Mouse (Mus musculus) kidney, embryonic 16.5 days (tissue): ENCODE measurements around the gene Glul. TPM values are rescaled to one million over a fixed set of nuclear protein-coding genes. Genes with fewer than 3 reads are reported as not detected.

Experiments
- ATAC-seq: fragments of 200-750 bp; cut with Nextera tagmentation; 2 replicates; pipeline ENCODE4 v1.8.0; 2017; ENCODE audit warnings: moderate TSS enrichment; ENCODE audit not compliant: low FRiP score, low TSS enrichment
- H3K27ac ChIP-seq: fragments of 300-500 bp; sonication (generic); 2 replicates; pipeline ENCODE4 v1.5.1; 2014; ENCODE audit warnings: low read length
- H3K27me3 ChIP-seq: fragments of 300-500 bp; sonication (generic); 2 replicates; pipeline ENCODE4 v1.6.1; 2014; ENCODE audit warnings: low read length, control low read depth, mixed read lengths; ENCODE audit not compliant: insufficient read depth
- H3K36me3 ChIP-seq: fragments of 300-500 bp; sonication (generic); 2 replicates; pipeline ENCODE4 v1.6.1; 2014; ENCODE audit warnings: low read length, control low read depth, mixed read lengths; ENCODE audit not compliant: insufficient read depth
- H3K4me1 ChIP-seq: fragments of 300-500 bp; sonication (generic); 2 replicates; pipeline ENCODE4 v1.6.1; 2014; ENCODE audit warnings: low read length, control low read depth, mixed read lengths; ENCODE audit not compliant: insufficient read depth
- H3K4me2 ChIP-seq: fragments of 300-500 bp; sonication (generic); replicated peaks from 2 replicates; pipeline ENCODE4 v1.6.1; 2014; ENCODE audit warnings: low read depth, low read length
- H3K4me3 ChIP-seq: fragments of 300-500 bp; sonication (generic); 2 replicates; pipeline ENCODE4 v1.5.1; 2014; ENCODE audit warnings: mild to moderate bottlenecking, low read length
- H3K9ac ChIP-seq: fragments of 300-500 bp; sonication (generic); replicated peaks from 2 replicates; pipeline ENCODE4 v1.6.1; 2014; ENCODE audit warnings: low read length
- H3K9me3 ChIP-seq: fragments of 300-500 bp; sonication (generic); 2 replicates; pipeline ENCODE4 v1.6.1; 2016; ENCODE audit warnings: low read length, control low read depth
- WGBS: fragments of 180-500 bp; shearing (Covaris S2); extraction: QIAGEN DNeasy Blood & Tissue Kit; methylation state at CpG from one replicate; pipeline ENCODE4 v1.1.7; 2014; 5-methylcytosine and 5-hydroxymethylcytosine counted together
- polyA plus RNA-seq: library from polyadenylated mRNA; unstranded; fragments of >200 nt; fragmentation: Nextera tagmentation; extraction: Ambion mirVana; gene quantifications from 2 replicates; pipeline ENCODE4 v1.2.1, GENCODE M21; 2015

Gene Glul
- polyA plus RNA-seq, 1 experiment from 2014 or later: 176 TPM

DNA sequence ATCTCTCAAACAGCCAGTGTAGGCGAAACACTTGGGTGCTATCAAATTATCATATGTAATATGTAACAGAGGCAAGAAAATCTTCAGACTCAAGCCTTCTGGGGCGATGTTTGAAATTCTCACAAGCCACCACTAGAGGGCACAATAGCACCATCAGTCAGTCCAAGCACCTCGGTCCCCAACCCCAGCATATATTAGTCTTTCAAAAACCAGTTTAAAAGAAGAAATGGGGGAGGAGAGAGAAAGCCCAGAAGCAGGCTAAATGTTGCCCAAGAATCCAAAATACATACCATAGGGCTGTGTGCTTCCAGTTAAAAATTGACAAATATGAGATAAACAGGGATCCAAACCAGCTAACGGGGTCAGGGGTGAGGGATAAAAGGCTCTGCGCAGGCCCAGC, 4.8 kb upstream of the Glul start:
- no peaks in the 10 kb centered on the region for H3K4me1 ChIP-seq
- no peaks in the 10 kb centered on the region for H3K36me3 ChIP-seq
- no peak overlapping the region for H3K27ac ChIP-seq
- H3K9ac ChIP-seq: no peak overlapping the region
- H3K4me3 ChIP-seq: no peak overlapping the region
- H3K4me2 ChIP-seq: no peak overlapping the region
- H3K9me3 ChIP-seq: no peaks in the 10 kb centered on the region
- WGBS: 37% methylated on average over 5 of the region's 5 CpGs
- ATAC-seq: no peak
- H3K27me3 ChIP-seq: no peaks in the 10 kb centered on the region

DNA sequence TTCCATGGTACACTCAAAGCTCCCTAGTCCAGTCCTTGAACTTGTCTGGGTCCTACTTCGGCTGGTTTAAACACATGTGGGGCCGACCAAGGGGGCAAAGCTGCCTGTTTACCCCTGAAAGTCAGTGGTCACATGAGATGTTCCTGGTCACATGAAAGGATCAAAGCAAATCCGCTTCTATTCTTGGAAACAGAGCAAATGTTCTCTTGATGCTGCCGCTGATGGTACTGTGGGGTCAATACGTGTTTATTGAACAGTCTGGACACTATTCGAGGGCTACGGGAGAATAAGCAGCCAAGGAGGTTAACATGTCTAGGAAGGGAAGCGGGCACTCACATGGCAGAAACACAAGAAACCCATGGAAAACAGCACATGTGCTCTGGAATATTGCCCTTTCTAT, 2.5 kb upstream of the Glul start:
- Histone ChIP-seq H3K36me3 (no peaks in the 10 kb centered on the region), H3K27me3 (no peaks in the 10 kb centered on the region), H3K9me3 (no peaks in the 10 kb centered on the region), H3K4me1 (peaks cover 12% of the 10 kb centered on the region), H3K4me3 (no peak overlapping the region), H3K27ac (no peak overlapping the region), H3K9ac (no peak overlapping the region), H3K4me2 (no peak overlapping the region)
- no peak for ATAC-seq
- WGBS: 84% methylated on average over 8 of the region's 8 CpGs

DNA sequence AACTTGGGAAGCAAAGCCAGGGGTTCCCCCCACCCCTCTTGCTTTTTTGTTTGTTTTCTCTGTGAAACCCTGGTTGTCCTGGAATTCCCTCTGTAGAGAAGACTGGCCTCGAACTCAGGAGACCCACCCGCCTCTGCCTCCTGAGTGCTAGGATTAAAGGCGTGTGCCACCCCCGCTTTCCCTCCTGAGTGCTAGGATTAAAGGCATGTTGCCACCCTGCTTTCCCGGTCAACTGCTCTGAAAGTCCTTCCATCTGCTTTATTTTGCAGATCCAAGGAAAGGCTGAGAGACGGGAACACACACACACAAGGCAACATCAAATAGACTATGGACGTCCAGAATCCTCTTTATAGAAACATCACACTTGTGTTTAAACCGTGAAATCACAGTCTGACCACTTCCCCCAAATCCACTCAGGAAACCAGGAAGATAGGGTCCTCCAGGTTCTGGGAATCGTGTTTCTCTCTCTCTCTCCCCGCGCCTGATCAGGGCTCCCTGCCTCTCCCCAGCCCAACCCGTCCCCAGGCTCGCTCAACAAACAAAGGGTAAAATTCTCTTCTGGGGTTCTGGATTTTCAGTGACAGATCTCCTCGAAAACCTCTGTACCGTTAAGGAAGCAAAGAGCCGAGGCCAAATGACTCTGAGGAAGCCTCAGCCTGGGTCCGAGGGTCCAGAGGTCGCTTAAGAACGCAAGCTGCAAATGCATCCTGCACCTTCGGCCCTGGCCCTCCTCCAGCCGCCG, 584 bp upstream of the Glul start:
- H3K4me3 ChIP-seq: peak overlapping the region; percentile 86
- peak overlapping the region; percentile 84 for H3K4me2 ChIP-seq
- peaks cover 12% of the 10 kb centered on the region for H3K4me1 ChIP-seq

DNA sequence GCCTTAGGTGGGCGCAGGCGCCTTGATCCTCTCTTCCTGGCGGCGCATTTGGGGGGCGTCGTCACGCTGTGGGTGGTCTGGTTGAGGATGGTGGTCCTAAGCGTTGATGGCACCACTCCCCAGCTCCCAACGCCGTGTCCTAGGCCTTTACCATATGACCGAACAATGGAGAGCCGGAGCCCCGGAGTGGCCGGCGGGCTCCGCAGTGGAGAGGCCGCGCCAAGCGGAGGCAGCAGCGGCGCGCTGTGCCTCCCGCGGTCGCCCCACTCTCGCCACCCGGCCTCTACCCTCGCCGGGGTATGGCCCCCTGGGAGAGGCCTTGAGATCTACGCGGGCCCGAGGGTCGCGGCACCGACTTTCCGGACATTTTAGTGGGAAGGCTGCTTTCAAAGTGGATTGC, 637 bp downstream of the Glul start:
- WGBS: 0% methylated on average over 30 of the region's 36 CpGs
- peak overlapping the region; percentile 89 for H3K9ac ChIP-seq
- H3K9me3 ChIP-seq: no peaks in the 10 kb centered on the region
- no peaks in the 10 kb centered on the region for H3K27me3 ChIP-seq
- peaks cover 27% of the 10 kb centered on the region for H3K36me3 ChIP-seq
- H3K27ac ChIP-seq: peak overlapping the region; percentile 96
- peaks cover 12% of the 10 kb centered on the region for H3K4me1 ChIP-seq
- peak overlapping the region; percentile 84 for H3K4me2 ChIP-seq
- peak overlapping the region; percentile 86 for H3K4me3 ChIP-seq
- ATAC-seq: peak; percentile 17

More for the DNA sequence above, 584 bp upstream of the Glul start:
- no peaks in the 10 kb centered on the region for H3K9me3 ChIP-seq
- WGBS: 19% methylated on average over 22 of the region's 22 CpGs
- H3K36me3 ChIP-seq: peaks cover 15% of the 10 kb centered on the region
- peak overlapping the region; percentile 71 for H3K9ac ChIP-seq
- H3K27ac ChIP-seq: peak overlapping the region; percentile 87
- peak; percentile 25 for ATAC-seq
- H3K27me3 ChIP-seq: no peaks in the 10 kb centered on the region

DNA sequence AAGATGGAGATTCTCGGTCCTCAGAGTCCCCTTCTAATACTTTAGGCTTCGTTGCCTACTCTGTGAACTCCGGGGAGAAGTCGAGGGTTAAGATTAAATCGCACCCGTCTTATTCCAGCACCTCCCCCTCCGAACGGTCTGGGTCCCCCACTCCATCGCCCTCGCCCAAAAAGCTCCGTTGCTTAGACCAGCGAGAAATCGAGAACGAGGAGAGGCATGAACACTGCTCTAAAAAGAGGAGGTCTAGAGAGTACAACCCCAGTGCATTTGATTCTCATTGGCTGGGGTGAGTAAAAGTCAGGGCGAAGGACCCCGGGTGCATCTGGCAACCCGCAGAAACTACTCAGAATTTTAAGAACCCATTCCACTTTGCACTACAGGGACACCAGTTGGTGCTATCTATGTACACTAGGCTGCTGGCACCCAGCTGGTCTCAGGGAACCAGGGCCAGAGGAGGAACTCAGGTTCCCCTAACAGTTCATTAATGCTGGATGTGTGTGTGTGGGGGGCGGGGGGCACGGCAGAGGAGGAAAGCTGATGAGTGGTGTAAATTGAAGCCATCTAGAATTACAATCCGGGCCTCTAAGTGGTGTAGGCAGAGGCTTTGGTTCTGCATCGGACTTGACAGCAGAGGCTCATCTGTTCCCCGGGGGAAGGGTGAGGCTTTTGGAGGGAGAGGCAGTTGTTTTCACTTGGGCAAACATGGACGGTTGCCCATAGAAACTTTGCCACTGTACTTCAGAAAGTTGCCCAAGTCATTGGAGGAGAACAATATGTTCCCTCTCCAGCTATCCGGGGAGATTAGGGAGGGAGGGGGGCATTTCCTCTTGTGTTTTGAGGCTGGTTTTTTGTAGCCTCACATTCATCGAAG, 1.4 kb downstream of the Glul start:
- Histone ChIP-seq H3K27me3 (no peaks in the 10 kb centered on the region), H3K27ac (peak overlapping the region; percentile 96), H3K4me1 (peaks cover 12% of the 10 kb centered on the region), H3K9ac (peak overlapping the region; percentile 89), H3K4me3 (peak overlapping the region; percentile 86), H3K4me2 (peak overlapping the region; percentile 84), H3K36me3 (peaks cover 34% of the 10 kb centered on the region), H3K9me3 (no peaks in the 10 kb centered on the region)
- no peak for ATAC-seq
- 1% methylated on average over 25 of the region's 25 CpGs for WGBS

DNA sequence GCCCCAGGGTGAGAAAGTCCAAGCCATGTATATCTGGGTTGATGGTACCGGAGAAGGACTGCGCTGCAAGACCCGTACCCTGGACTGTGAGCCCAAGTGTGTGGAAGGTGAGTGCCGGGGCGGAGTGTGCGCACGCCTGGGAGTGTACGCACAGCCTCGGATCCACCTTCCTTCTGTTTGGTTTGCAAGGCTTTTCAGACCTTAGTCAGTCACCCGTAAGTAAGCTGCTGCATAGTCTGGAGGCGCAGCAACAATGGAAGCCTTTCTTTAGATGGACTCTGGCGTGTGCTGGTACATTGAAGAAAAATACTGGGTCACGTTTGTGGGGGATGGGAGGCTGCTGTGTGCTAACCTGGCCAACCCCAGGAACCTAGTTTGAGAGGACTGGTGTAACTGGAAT, 3.3 kb downstream of the Glul start:
- Histone ChIP-seq H3K4me1 (peaks cover 12% of the 10 kb centered on the region), H3K4me2 (no peak overlapping the region), H3K9me3 (no peaks in the 10 kb centered on the region), H3K4me3 (no peak overlapping the region), H3K9ac (no peak overlapping the region), H3K36me3 (peaks cover 53% of the 10 kb centered on the region), H3K27ac (no peak overlapping the region), H3K27me3 (no peaks in the 10 kb centered on the region)
- 86% methylated on average over 13 of the region's 13 CpGs for WGBS
- no peak for ATAC-seq

DNA sequence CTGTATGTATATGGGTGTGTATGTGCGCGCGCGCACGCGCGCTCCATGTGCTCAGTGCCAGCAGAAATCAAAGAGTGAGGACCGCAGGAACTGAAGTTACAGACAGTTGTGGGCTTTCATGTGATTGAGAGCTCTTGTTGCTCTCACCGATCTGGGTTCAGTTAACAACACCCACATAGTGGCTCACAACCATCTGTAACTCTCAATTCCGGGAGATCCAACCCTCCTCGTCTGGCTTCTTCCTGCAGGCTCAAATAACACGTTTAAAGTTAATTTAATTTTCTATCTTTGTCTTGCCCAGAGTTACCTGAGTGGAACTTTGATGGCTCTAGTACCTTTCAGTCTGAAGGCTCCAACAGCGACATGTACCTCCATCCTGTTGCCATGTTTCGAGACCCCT, 4.5 kb downstream of the Glul start:
- Histone ChIP-seq H3K36me3 (peaks cover 63% of the 10 kb centered on the region), H3K9me3 (no peaks in the 10 kb centered on the region), H3K4me3 (no peak overlapping the region), H3K4me1 (peaks cover 15% of the 10 kb centered on the region), H3K27ac (no peak overlapping the region), H3K9ac (no peak overlapping the region), H3K4me2 (no peak overlapping the region), H3K27me3 (no peaks in the 10 kb centered on the region)
- WGBS: 88% methylated on average over 14 of the region's 14 CpGs
- ATAC-seq: no peak

DNA sequence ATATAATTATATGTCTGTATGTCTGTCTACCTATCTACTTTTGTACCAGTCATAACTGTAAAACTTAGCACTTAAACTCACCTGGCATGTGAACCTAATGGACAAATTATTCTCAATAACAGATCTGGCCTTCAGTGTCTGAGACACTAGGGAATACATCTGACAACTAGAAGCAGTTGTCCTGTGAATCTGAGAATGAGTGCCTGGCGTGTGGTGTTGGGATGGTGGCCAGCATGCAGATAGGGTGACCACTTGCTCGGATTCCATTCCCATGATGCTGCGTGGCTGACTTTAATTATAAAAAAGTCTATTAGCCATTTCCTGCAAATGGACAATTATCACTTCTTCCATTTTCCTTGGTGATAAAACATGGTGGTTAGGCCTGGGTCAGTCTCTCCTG, 6.1 kb downstream of the Glul start:
- Histone ChIP-seq H3K4me2 (no peak overlapping the region), H3K9me3 (no peaks in the 10 kb centered on the region), H3K36me3 (peaks cover 68% of the 10 kb centered on the region), H3K27ac (no peak overlapping the region), H3K9ac (no peak overlapping the region), H3K27me3 (no peaks in the 10 kb centered on the region), H3K4me1 (peaks cover 15% of the 10 kb centered on the region), H3K4me3 (no peak overlapping the region)
- WGBS: 97% methylated on average over 3 of the region's 3 CpGs
- no peak for ATAC-seq

DNA sequence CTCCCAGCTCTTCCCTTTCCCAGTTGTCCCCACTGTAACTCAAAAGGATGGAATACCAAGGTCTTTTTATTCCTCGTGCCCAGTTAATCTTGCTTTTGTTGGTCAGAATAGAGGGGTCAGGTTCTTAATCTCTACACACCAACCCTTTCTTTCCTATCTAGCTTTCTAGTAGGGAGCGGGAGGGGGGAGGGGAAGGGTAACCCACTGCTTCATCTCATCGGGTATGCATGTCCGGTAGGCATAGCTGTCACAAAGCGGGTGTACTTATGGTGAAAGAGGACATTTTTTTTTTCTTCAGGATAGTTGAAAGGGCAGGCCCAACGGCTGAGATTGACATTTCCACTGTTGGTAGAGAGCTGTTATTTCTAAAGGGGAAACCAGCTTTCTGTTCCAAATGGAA, 8.5 kb downstream of the Glul start:
- H3K27me3 ChIP-seq: no peaks in the 10 kb centered on the region

DNA sequence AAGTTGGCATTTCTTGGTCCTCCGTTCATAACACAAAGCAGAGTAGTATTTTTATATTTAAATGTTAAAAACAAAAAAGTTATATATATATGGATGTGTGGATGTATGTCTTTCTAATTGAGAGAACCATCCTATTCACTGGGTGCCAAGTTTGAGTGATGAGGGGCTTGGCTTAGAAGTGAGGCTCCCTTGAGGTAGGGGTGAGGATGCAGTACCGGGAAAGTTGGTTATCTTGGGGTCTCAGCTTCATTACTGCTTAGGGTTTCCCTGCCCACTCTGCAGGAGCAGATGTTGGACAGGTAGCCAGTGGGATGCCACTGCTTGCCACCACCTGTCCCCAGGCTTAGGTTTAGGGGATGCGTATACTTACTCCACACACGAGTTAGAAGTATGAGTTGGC, 9.0 kb downstream of the Glul start:
- H3K27ac ChIP-seq: no peak overlapping the region
- no peaks in the 10 kb centered on the region for H3K9me3 ChIP-seq
- H3K27me3 ChIP-seq: no peaks in the 10 kb centered on the region
- no peak overlapping the region for H3K9ac ChIP-seq
- WGBS: 82% methylated on average over 4 of the region's 4 CpGs
- no peak for ATAC-seq
- no peak overlapping the region for H3K4me2 ChIP-seq
- H3K4me1 ChIP-seq: 0 out of 2 replicates have a peak, but pooled peaks cover 4% of the 10 kb centered on the region
- no peak overlapping the region for H3K4me3 ChIP-seq
- H3K36me3 ChIP-seq: peaks cover 57% of the 10 kb centered on the region

More for the DNA sequence above, 8.5 kb downstream of the Glul start:
- H3K9me3 ChIP-seq: no peaks in the 10 kb centered on the region
- H3K36me3 ChIP-seq: peaks cover 63% of the 10 kb centered on the region
- WGBS: 93% methylated on average over 6 of the region's 6 CpGs
- no peak overlapping the region for H3K4me2 ChIP-seq
- no peak overlapping the region for H3K9ac ChIP-seq
- ATAC-seq: no peak
- H3K27ac ChIP-seq: no peak overlapping the region
- peaks cover 4% of the 10 kb centered on the region; the same call in 1 of the 2 replicates for H3K4me1 ChIP-seq
- no peak overlapping the region for H3K4me3 ChIP-seq
